Mouse (Mus musculus): Measurements from ENCODE around the gene Gm14214.

Gm14214 gene

DNA sequence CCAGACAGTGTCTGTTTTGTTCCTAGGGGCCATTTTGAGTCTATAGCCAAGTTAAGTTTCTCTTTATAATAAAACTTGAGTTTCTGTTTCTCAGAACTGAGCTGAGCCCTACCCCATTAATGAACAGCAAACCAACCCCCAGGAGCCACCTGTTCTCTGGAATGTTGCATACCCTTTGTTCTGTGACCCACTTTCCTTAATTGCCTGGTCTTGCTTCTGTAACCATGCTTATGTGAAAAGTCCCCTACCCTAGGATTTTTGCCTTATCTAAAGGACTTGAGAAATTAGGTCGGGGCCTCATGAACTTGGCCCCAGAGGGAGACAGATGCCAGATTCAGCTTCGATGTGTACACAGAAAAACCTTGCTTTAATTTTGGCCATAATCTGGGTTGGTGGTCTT, 37.9 kb downstream of the Gm14214 start:
- DNase-seq (ENCODE audit: low spot score in 2 of 2) = no peak

DNA sequence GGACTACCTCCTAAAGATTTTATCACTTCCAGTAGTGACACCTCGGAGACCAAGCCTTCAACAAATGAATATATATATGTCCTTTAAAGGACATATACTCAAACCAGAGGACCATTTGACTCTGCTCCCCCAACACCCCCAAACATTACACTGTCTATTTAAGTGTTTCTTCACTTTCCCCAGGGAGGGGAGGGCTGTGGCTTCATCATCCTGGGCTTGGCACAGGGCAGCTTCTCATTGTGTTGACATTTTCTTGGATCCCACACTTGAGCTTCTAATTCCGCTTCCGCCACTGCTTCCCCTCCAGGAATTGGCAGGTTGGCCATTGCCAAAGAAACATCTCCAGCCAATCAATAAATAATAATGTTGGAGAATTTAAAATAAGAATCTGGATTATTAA, 39.0 kb downstream of the Gm14214 start:
- DNase-seq (ENCODE audit: low spot score in 2 of 2) = no peak

GRCm38 (mm10) chr2:154729737-154730136, 40.1 kb downstream of the Gm14214 start:
- no peak for DNase-seq (ENCODE audit: low spot score in 2 of 2)

GRCm38 (mm10) chr2:154723473-154723872, 46.4 kb downstream of the Gm14214 start:
- no peak for DNase-seq (ENCODE audit: low spot score in 2 of 2)

DNA sequence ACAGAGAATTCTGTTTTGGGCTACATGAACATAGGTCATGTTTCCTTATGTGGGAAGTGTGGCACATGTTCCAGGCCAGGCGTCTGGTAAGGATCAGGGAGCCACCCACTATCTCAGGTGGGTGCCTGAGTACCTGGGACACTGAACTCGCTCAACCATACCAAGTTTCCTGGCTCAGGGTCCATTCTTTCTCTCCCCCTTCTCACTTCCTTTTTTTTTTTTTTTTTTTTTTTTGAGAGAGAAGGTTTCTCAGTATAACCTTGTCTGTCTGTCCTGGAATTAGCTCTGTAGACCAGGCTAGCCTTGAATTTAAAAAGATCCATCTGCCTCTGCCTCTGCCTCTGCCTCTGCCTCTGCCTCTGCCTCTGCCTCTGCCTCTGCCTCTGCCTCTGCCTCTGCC, 49.5 kb downstream of the Gm14214 start:
- DNase-seq (ENCODE audit: low spot score in 2 of 2) = no peak
